Mouse (Mus musculus): ENCODE measurements around the gene Pusl1. TPM values are rescaled to one million over a fixed set of nuclear protein-coding genes. Genes with fewer than 3 reads are reported as not detected.
A peak's percentile ranks its signal among the peaks of the same experiment; 100 is the strongest.

Pusl1 gene
- total RNA-seq, 4 experiments from 2014 or later = 9.6 to 11.9 (median 10.9) TPM

DNA sequence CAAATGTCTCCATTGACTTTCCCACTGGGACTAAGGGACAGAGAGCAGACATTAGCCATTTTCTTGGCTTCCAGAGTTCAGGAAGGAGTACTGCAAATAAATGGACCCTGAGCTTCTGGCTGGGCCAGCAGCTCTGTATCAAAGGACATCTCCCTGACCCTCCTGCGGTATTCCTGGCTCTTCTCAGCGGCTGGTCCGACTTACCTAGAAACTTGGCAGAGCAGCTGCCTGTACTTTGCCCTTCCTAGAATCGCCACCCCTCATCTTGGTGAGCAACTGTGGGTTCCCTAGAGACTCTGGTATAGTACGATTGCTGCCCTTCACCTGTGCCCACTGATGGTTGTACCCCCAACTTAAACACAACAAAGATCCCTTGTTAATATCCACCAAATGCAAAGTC lies 48.4 kb downstream of the Pusl1 start:
- no peak for DNase-seq (ENCODE audit: low spot score)

DNA sequence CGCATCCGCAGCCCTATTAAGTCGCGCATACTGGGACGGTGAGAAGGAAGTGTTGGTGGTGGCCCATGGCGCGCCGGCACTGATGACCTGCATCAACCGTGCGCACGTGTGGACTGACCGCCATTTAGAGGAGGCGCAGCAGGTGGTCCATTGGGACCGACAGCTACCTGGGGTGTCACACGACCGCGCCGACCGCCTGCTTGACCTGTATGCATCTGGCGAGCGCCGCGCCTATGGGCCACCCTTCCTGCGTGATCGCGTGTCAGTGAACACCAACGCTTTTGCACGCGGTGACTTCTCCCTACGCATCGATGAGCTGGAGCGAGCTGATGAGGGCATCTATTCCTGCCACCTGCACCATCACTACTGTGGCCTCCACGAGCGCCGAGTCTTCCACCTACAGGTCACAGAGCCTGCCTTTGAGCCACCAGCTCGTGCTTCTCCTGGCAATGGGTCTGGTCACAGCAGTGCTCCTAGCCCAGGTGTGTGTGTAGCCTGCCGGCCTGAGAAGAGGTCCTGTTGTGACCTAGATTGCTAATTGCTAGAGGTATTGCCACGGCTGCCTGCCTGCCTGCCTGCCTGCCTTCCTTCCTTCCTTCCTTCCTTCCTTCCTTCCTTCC lies 49.8 kb downstream of the Pusl1 start:
- DNase-seq (ENCODE audit: low spot score) = no peak

DNA sequence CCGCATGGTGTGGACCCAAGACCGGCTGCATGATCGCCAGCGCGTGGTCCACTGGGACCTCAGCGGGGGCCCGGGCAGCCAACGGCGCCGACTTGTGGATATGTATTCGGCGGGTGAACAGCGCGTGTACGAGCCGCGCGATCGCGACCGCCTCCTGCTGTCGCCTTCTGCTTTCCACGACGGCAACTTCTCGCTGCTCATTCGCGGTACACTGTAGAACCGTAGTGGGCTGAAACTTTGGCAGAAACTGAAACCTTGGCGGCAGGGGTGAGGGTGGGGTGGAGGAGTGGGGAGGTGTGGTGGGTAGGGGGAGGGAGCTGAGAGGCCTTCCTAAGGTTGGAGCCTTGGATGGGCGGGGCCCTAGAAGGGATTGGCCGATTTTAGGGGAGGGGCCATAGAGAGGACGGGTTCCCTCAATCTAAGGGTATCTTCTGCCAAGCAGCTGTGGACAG lies 50.6 kb downstream of the Pusl1 start:
- peak; percentile 53 for DNase-seq (ENCODE audit: low spot score)

DNA sequence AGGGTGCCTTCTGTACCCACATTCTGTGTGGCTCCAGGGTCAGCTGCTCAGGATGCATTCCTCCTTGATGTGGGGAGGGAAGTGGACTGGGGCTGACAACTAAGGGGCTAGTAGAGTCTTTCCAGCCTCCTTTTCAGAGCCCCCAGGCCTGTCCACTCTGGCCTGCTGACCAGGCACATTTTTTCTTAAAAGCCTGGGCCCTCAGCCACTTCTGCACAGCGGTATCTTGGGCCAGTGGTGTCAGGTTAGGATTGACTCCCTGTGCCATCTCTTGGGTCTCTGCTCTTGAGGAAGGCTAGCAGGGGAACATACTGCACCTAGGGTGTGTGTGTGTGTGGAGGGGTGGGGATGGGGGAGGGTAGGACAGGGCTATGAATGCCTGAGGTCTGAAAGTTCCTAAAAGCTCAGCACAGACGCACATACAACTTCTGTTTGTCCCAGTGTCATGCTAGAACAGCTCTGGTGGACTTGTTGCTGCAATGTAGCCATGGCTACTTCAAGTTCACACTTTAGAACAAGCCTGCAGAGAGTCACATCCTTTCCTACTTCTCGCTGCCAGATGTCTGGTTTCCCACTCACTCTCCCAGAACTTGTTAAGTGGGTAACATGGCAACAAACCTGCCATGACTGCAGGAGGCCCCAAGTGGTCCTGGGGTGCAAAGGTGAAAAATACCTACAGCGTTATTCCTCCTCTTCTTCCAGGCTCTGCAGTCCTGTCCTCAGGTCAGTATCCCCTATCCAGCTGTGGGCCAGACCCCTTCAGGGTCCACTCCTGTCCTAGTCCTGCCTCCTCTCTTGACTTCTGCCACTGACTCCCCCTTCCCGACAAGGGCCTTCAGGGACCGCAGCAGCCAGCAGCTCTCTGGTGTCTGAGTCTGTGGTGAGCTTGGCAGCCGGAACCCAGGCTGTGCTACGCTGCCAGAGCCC lies 51.2 kb downstream of the Pusl1 start:
- DNase-seq (ENCODE audit: low spot score) = no peak

DNA sequence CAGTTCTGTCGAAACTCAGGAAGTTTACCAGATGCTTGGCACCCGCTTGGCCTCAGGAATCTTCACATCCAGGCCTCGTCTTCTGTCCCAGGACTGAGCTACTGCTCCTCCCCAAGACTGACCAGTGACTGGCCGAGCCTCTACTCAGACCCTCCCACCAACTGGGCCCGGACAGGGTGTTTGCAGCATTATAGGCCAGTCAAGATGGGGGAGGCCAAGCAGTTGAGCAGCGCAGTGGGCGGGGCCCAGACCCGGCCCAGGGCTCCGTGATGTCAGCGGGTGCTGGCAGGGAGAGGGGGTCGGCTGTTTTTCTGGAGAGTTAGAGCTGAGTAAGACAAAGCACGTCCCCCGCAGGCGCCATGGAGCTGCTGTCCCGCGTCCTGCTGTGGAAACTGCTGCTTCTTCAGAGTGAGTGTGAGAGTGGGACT lies 52.1 kb downstream of the Pusl1 start, which contains the start of gene Mxra8:
TSS of gene Mxra8 (plus strand) at position 198 of the 428 bp plus-strand sequence.
- peak; percentile 89 for DNase-seq (ENCODE audit: low spot score)

DNA sequence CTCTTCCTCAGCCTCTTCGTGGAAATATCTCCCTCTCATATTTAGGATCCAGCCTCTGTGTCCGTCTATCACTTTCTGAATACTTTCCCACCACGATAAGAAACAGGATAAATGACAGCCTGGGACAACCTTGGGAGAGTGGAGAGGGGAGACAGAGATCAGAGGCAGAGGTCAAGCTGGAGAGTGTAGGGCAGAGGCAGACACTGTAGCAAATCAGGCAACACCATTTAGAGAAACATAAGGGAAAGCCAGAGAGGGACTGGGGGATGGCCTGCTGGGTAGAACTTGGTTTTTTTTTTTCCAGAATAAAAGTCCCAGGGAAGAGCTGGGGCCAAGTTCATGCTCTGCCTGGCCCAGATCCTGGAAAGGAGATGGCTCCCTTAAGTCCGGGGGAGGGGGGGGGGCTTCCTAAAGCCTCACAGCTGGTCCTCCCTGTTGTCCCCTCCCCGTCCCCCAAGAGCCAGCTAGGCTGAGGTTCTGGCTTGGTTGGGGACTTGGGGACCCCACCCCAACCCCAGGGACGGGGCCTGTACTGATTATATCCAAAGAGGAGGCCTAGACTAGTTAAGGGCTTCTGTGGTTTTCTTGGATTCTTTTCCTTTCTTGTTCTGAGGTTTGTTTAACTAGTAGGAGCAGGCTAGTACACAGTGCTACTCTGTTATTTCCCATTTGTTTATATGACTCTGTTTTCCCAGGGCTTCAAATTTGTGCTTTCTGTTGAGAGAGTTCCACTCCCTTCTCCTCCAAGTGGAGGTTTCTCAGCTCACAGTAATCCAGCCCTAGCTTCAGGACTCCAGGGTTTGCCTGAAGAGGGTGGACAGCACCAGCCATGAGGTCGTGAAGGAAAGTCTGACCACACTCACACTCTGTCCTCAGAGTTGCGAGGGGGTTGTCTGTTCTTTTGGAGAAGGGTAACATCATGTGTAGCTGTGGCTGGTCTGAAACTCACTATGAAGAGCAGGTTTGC lies 53.1 kb downstream of the Pusl1 start:
- peak; percentile 48 for DNase-seq (ENCODE audit: low spot score)

Small RNAs within 50 kb of the gene (microRNA-seq; reads per million reads assigned to microRNA genes)
- gene Gm22991 = not detected

Other genes with a start within 250 kb of the Pusl1 start
- not detected for gene Gm10563, start 246.4 kb downstream of the Pusl1 start, total RNA-seq (2022)
- 1 to 10 TPM; 6.7 to 9.0 (median 7.4) TPM for gene Mmp23, start 238.4 kb downstream of the Pusl1 start, total RNA-seq (2022)
- 10 to 100 TPM; 25.4 to 30.1 (median 27.1) TPM for gene Mib2, start 222.6 kb downstream of the Pusl1 start, total RNA-seq (2022)
- gene Fndc10, start 197.4 kb downstream of the Pusl1 start, total RNA-seq (2022) = 1 to 10 TPM in 3 of 4 experiments, under 1 TPM in 1; 0.98 to 2.4 (median 1.3) TPM
- 10 to 100 TPM; 43.2 to 53.5 (median 51.2) TPM for gene Ssu72, start 187.0 kb downstream of the Pusl1 start, total RNA-seq (2022)
- gene Tmem240, start 157.0 kb downstream of the Pusl1 start, total RNA-seq (2022) = under 1 TPM in 3 of 4 experiments, not detected in 1; 0.11 to 0.81 (median 0.13) TPM
- 10 to 100 TPM; 34.9 to 45.7 (median 40.8) TPM for gene Atad3a, start 130.7 kb downstream of the Pusl1 start, total RNA-seq (2022)
- gene Vwa1, start 117.1 kb downstream of the Pusl1 start, total RNA-seq (2022) = 1 to 10 TPM; 5.6 to 9.8 (median 8.1) TPM
- 1 to 10 TPM in 1 of 4 experiments, under 1 TPM in 3; 0.66 to 1.1 (median 0.81) TPM for gene Tmem88b, start 105.9 kb downstream of the Pusl1 start, total RNA-seq (2022)
- gene Ankrd65, start 101.3 kb downstream of the Pusl1 start, total RNA-seq (2022) = not detected
- 10 to 100 TPM; 78.5 to 86.8 (median 80.6) TPM for gene Mrpl20, start 88.9 kb downstream of the Pusl1 start, total RNA-seq (2022)
- gene Ccnl2, start 79.3 kb downstream of the Pusl1 start, total RNA-seq (2022) = 10 to 100 TPM; 20.3 to 30.7 (median 26.2) TPM
- 100 to 1,000 TPM; 112 to 128 (median 117) TPM for gene Aurkaip1, start 60.5 kb downstream of the Pusl1 start, total RNA-seq (2022)
- 10 to 100 TPM; 19.7 to 30.4 (median 24.4) TPM for gene Mxra8, start 52.1 kb downstream of the Pusl1 start, total RNA-seq (2022)
- gene Dvl1, start 44.4 kb downstream of the Pusl1 start, total RNA-seq (2022) = 10 to 100 TPM; 41.3 to 50.7 (median 49.8) TPM
- gene Tas1r3, start 28.4 kb downstream of the Pusl1 start, total RNA-seq (2022) = under 1 TPM; 0.17 to 0.19 (median 0.19) TPM
- 1 to 10 TPM; 7.3 to 9.9 (median 8.6) TPM for gene Cptp, start 22.3 kb downstream of the Pusl1 start, total RNA-seq (2022)
- 10 to 100 TPM; 13.9 to 14.5 (median 14.1) TPM for gene Ints11, start 22.2 kb downstream of the Pusl1 start, total RNA-seq (2022)
- gene Acap3, start within 50 bp of the Pusl1 start, total RNA-seq (2022) = 10 to 100 TPM in 2 of 4 experiments, 1 to 10 TPM in 2; 9.5 to 13.8 (median 10.9) TPM
- gene Ube2j2, start 52.0 kb upstream of the Pusl1 start, total RNA-seq (2022) = 10 to 100 TPM; 46.5 to 51.6 (median 49.3) TPM
- 10 to 100 TPM; 17.5 to 20.9 (median 18.4) TPM for gene C1qtnf12, start 70.5 kb upstream of the Pusl1 start, total RNA-seq (2022)
- gene B3galt6, start 100.9 kb upstream of the Pusl1 start, total RNA-seq (2022) = 1 to 10 TPM; 2.6 to 3.2 (median 2.8) TPM
- gene Sdf4, start 101.1 kb upstream of the Pusl1 start, total RNA-seq (2022) = 100 to 1,000 TPM in 1 of 4 experiments, 10 to 100 TPM in 3; 72.8 to 103 (median 87.1) TPM
- not detected for gene Tnfrsf4, start 122.1 kb upstream of the Pusl1 start, total RNA-seq (2022)
- under 1 TPM in 2 of 4 experiments, not detected in 2; 0.25 to 0.75 TPM for gene Tnfrsf18, start 134.4 kb upstream of the Pusl1 start, total RNA-seq (2022)
- gene Ttll10, start 167.6 kb upstream of the Pusl1 start, total RNA-seq (2022) = under 1 TPM in 1 of 4 experiments, not detected in 3; 0.28 TPM
- 1 to 10 TPM; 2.1 to 3.3 (median 2.3) TPM for gene 9430015G10Rik, start 218.2 kb upstream of the Pusl1 start, total RNA-seq (2022)
- gene Rnf223, start 238.7 kb upstream of the Pusl1 start, total RNA-seq (2022) = under 1 TPM in 1 of 4 experiments, not detected in 3; 0.09 TPM